Mouse (Mus musculus) T-helper 2 cell (primary cell): ENCODE results near the gene Pparg.

Experiments used
- in situ Hi-C: fragments of 300-600 bp; cut with MboI, MseI; formaldehyde crosslinking; loops from one replicate; pipeline ENCODE4 v1.15.1; 2025; ENCODE audit warnings: high pct_unique_total_duplicates

Pparg gene

DNA sequence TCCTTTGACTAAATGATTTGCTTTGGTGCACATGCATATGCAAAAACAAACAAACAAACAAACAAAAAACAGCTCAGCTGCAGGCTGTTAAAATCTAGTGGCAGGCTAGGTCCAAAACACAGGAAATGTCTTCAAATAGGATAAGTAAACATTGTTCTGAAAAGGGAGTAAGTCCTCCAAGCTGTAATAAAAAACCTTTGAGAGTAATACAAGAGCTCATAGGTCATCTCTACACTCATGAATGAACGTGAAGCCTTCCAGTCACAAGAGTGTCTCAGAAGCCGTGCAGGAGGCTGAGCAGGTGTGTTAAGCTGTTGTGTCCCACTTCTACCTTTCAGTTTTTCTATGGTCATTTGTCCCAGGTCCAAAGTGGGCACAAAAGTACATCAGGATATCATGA is 102.6 kb downstream of the Pparg start:
- in situ Hi-C loops: no loop called here

DNA sequence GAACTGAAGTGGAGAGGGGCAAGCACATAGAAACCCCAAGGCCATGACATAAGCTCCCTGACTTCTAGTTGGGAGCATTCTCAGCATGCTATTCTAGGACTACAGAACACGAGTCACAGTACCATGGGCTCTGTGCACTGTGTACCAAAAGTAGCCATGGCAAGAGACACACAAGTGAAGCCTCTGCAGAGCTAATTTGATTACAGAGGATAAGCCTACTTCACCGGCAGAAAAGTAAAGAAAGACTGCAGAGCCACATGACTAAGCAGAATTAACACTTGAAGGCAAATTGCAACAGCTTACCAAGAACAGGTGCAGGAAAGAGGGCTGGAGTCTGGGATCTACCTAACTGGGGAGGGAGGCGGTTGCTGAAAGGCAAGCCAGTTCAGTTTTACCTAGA is 103.9 kb downstream of the Pparg start:
- in situ Hi-C loops: no loop called here

DNA sequence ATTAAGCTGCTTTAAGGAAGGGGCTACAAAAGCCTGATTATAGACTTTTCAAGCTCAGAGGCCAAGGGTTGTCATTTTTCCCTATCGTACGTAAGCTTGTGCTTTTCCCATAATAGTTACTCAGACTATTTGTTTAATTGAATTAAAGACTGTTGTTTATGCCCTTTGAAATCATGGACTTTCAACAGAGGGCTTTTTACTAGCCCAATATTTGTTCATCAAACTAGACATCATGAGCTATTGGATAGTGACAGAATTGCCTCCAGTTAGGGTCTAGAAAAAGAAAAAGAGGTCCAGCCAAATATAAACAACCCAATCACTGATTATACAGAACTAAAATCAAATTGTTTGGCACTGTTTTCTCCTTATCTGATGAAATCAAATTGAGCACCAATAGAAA is 104.7 kb downstream of the Pparg start:
- in situ Hi-C loops: no loop called here

DNA sequence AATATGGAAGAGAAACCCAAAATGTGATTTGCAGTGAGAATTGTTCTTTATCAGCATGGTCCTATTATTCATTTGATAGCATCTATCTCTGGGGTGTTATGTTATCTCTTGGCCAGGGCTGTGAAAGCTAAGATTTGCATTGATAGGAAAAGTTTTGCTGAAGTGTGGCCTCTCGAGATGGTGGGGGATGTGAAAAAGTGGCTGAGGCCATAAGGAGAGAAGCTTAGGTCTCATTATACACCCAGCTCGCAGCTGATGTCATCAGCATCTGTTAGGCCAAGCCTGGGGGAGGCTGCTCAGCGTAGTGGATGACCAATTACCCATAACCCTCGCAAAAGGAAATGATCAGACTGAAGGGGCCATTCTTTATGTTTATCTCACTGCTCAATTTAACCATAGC is 105.1 kb downstream of the Pparg start:
- in situ Hi-C loops: no loop called here

DNA sequence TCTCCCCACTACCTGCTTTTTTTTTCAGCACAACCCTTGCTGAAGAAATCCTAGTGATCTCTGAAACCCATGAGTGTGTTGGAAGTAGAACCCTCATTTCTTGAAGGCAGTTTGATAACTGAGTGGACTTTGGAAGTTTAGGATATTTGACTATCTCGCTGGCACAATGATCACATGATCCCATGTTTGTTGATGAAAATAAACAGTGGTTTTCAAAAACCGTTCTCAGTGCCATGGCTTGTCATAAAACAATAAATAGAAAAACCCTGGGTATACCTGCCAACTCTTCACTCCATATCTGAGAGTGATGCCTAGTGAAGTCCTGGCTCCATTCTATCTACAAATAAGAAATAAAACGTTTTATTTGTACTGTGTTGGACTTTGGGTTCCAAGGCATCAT is 105.8 kb downstream of the Pparg start:
- in situ Hi-C loops: no loop called here

DNA sequence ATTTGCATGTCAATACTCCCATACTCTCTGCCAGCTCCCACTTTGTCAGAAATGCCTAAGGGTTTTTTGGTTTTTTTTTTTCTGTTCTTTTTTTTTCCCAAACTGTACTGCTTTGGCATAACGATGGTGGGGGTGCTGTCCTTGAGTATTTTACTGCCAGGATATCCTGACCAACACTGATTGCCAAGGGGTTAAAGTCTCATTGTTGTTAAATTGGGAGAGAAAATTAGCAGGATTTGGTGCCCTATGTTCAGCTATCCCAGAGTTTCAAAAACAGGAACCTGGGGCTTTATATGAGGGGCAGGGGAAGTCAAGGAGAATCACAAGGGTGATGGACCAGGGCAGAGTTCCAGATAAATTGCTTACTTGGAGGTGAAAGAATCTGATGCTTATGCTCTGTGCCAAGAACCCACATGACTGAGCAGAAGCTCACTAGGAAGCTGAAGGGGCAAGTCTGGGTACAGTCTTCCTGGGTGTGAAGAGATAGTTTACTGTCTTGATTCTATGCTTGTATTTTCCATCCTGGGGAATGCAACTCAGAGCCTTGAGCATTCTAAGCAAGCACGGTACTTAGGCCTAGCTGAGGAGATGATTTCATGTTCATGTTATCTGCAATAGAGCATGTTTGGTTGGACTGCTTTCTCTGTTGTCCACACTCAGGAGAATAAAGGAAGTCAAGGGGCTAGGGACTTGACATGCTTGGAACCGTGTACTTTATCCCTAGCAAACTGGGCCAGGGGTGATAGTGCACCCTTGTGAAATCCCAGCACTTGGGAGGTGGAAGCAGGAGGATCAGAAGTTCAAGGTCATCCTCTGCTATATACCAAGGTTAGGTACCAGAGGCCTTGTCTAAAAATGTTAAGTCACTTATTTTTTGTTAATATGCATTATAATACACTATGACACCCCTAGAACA is 109.2 kb downstream of the Pparg start:
- in situ Hi-C loops: no loop called here

DNA sequence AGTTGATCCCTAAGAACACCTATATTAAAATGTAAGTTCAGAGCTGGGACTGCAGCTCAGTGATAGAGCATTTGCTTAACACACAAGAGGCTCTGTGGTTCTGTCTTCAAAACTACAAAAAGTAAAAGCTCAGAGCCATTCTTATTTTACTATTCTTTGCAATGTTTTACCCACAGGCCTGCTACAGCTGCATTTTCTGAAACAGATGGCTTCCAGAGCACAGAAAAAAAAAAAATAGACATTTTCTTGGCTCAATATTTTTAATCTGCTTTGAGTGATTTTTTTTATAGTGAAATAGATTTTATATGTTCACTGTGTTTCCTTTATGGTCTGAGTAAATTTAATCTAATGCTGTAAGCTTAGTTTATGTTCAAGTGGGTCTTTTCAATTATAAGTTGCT is 111.2 kb downstream of the Pparg start:
- in situ Hi-C loops: no loop called here

DNA sequence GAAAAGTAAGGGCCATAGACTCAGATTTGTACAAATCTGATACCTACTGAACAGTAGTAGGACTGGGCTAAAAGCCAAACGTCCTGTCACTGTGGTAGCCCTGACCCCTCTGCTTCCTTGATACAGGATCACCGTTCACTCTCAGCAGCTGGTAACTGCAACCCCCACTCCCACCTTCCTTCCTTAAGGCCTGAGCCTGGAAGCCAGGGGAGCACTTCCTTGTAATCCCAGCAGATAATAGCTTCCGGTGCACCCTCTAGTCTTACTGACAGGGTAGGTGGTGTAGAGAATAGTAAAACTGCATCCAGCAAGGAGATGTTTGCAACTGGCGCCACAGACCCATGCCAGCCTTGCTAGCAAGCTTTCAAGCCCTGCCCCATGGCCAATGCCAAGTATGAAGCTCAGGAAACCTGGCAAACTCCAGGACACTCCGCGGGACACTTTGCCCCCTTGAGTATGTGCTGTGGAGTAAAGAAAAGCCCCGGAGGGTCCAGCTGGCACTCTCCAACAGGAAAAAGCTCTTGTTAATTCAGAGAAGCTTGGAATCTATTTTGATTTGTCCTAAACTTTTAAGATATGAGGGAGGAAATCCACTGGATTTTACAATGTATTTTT is 116.4 kb downstream of the Pparg start:
- in situ Hi-C loops: no loop called here

DNA sequence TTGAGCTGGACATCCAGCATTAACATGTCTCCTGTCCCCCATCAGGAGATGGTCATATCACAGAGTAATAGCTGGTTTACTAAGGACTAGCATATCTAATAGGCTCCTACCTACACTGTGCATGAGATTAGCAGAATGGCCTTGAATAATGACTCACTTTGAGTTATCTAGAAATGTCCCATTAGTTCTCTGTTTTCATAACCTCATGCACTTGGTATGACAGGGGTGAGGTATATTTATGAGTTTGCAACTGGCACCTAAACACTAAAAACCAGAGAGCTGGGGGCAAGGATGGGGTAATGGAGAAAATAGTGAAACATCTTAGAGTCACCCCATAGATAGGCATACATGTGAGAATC is 119.2 kb downstream of the Pparg start:
- in situ Hi-C loops: no loop called here

DNA sequence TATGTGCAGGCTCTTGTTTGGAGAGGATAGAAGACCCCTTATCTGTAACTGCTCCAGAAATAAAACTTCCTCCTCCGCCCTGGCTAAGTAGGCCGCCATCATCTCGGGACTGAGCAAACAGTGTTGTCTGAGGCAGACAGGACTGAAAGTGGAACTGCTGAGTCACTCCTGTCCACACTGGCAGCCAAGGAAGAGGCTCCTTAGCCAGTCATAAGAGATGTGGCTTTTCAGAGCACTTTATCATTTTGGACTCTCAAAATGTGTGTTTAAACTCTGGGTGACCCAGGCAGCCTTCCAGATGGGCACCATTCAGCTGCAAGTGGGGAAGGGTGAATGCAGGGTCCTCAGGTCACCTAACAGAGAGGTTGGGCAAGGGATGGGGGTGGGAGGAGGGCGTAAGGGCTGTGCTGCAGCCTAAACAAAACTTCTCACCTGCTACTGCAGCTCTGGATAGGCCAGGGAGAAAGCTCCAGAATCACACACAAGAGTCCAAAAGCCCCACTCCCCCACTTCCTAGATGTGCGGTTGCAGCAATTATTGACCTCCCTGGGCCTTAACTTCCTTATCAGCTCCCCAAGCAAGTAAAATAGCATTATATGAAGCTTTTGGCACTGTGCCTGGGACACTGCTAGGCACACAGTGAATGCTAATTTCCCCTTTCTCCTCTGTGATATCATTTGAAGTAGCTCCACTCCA is 119.7 kb downstream of the Pparg start:
- in situ Hi-C loops: no loop called here

DNA sequence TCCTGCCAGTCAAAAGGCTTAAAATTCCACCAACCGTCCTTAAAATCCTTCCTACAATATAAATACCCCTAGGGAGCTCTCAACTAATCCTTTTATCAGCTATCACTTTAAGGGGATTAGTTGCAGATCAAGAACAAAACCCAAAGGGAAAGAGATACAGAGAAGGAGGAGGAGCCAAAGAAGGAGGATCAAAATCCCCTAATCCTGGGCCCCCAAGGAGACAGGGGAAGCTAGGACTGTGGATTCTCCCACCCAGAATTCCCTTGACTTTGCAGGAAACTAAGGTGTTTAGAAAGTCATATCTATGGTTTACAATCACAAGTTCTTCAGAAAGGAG is 120.2 kb downstream of the Pparg start:
- in situ Hi-C loops: no loop called here

DNA sequence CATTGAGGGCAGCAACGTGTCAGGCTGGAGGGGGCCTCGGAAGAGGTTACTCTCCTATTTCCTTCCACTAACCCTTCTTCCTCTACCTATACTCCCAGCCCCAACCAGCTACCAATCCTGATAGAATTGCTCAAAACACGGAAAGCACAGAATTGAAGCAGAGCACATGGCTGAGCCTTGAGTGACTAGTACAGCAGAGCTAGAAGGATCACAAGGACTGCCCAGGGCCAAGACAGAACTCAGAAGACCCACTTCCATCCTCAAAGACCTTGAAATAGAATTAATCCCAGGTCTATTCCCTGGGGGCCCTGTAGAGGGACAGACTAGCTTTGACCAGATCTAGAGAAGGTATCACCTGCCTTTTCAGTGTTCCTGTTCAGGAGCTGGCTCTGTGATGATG is 120.9 kb downstream of the Pparg start:
- in situ Hi-C loops: no loop called here

DNA sequence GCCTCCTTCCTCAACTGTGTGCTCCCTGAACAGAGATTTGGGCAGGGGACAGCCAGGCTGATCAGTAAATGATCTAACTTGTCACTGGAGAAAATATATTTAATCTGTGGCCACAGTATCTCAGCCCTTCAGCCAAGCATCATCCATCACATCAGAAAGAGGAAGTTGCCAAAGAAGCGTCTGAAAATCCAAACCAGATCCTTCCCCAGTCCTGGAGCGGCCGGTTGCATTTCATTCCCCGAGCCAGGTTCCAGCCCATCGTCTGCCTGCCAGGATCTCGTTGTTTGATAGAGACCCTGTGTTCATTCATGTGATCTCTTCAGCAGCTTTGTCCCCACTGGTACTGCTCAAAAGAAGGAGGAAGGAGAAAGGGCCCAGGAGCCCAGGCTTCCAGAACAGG is 124.9 kb downstream of the Pparg start:
- in situ Hi-C loops: no loop called here

DNA sequence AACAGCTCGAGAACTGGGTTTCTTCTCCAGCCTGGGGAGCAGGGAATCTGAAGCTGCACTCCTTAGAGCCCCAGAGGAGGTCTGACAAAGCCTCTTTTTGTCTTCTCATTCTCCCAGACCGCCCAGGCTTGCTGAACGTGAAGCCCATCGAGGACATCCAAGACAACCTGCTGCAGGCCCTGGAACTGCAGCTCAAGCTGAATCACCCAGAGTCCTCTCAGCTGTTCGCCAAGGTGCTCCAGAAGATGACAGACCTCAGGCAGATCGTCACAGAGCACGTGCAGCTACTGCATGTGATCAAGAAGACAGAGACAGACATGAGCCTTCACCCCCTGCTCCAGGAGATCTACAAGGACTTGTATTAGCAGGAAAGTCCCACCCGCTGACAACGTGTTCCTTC is 129.1 kb downstream of the Pparg start:
- in situ Hi-C loops: no loop called here

DNA sequence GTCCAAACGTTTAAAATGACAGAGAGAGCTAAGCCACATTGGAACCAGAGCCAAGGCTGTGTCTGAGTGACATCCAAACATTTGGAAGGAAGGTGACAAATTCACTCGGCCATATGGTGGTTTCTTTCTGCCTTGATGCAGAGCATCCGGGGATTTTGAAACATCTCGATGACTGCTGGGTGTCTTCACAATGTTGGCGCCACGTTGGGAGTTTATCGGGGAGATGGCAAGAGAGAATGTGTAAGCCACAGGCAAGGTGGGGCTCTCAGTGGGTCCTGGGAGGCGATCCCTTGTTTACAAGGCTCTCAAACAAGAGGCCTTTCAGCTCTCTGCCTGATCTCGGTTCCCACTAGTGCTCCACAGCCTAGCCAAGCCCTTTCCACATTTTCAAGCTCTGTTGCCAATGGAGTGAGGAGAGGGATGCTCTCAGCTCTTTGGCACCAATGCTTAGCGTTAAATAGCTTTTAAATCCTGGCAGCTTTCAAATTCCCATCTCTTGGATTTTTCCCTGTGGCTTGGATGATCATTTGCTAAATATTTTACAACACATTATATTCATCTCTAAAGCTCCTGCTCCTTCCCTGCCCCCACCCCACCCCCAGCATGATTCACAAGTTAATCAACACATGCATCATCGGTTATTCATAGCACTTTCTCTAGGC is 132.3 kb downstream of the Pparg start:
- in situ Hi-C loops: no loop called here

DNA sequence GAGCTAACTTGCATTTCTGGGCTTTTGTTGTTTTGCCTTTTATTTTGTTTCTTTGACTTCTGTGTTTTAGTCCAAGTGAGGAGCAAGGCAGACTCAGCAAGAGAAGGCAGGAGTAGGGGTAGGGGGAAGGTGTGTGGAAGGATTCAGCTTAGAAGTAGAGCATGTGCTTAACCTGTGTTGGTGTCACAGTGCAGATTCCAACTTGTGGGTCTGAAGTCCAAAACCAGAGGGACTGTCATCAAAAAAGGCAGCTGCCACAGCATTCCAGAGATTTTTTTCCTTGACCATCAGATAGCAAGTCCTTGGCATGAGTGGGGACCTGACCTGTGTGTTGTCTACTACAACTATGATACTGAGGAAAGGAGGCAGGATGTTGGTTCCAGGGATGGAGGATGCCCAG is 133.1 kb downstream of the Pparg start:
- in situ Hi-C loops: no loop called here

DNA sequence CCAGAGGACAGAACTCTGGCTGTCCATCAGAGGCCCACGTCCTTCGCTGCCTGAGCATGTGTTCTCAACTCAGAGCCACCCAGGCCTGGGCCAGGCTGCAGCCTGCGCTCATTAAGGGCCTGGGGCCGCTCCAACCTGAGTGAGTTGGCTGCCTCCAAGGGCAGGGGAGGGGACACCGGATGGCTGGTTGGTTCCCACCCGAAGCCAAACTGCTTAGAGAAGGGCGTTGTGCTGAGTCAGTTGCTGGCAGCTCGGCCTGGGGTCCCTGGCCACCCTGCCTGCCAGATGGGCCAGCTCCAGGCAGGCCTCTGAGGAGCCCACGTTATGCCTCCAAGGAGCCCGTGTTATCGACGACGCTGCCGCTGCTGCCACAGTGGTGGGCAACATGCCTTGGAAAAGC is 138.8 kb downstream of the Pparg start:
- in situ Hi-C loops: no loop called here

DNA sequence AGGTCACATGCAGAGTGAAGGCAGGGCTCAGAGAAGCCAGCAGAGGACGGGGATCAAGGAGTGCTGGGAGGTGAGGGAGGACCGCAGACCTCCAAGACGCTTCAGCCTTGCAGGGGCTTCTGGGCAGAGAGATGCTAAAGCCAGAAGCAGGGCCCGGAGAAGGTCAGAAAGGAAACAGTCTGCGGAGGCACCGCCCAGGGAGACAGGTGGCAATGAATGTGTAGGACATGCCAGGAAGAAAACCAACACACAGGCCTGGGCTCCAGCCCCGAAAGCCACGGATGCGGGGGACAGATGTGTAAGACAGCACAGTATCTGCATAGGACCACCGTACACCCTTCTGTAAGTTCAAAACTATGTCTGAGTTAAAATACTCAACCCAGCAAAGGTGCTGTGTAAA is 139.5 kb downstream of the Pparg start:
- in situ Hi-C loops: no loop called here

DNA sequence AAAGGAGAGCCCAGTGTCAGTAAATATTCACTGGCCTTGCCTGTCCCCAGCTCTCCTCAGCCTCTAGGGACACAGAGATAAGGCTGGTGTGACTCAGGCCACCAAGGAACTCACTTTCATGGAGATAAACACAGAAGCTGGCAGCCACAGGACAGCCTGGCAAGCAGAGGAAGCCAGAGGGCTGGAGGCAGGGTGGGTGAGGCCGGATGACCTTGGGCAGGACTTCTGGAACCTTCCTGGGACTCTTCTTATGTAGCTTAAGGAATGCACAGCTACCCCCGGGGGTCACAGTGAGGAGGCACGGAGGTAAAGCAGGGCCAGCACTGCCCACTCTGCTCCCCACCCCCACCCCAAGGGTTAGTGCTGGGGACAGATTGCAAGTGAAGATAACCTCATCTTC is 140.4 kb downstream of the Pparg start:
- in situ Hi-C loops: no loop called here

DNA sequence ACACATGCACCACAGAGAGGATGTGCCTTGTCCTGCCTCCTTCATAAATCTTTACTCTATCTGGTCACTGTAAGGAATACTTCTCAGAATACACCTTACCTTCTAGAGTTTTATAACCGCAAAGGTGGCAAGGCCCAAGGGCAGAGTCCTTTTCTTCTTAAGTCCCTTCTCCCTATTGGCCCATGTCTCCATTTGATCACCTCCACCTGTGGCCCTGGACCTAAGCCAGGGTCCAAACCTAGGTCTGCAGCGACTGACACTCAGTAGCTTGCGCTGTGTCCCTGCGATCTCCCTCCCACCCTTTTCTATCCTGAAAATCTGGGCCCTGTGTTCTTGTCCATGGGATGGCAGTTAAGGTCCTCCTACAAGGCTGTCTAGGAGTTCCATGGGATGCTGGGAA is 142.3 kb downstream of the Pparg start:
- in situ Hi-C loops: no loop called here

DNA sequence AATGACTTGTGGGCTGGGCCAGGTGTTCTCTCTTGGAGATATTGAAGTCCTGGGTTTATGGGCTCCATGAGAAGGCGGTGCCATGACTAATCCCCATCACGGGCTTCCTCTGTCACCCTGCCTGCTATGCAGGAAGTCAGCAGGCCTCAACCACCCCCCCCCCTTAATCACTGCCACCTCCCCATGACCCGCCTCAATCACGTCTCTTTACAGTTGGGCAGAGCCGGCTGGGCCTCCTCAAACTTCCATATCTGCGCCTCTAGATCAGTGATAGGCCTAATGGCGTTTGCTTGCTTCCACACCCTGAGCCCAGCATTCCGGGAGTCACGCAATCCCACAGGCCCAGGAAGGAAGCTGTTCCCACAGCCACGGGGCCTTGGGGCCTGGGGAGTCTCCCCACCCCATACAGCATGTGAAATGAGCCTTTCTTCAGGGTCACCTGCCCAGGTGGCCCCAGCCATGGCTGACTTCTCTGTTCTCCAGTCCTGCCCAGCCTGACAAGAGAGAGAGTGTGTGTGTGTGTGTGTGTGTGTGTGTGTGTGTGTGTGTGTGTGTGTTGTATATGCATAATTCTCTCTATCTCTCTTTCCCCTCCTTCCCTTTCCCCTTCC is 142.9 kb downstream of the Pparg start:
- in situ Hi-C loops: no loop called here

DNA sequence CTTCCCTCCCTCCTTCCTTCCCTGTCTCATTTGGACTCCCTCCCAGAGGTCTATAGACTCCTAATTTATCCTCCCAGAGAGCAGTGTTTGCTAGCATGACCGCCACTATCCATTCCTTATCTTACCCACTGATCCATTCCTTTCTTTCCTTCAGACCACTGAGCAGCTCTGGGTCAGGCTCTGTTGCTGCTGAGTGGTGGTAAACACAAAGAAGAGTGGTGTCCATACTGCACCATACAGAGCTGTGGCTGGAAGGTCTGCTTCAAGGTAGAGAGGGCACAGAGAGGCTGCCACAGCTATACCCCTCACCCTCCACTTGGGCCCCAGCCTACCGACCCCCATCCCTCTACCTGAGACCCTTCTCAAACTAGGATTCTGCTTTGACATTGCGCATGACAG is 143.4 kb downstream of the Pparg start:
- in situ Hi-C loops: no loop called here
